Mouse (Mus musculus): ENCODE measurements around the gene Slc34a1.

Gene Slc34a1

DNA sequence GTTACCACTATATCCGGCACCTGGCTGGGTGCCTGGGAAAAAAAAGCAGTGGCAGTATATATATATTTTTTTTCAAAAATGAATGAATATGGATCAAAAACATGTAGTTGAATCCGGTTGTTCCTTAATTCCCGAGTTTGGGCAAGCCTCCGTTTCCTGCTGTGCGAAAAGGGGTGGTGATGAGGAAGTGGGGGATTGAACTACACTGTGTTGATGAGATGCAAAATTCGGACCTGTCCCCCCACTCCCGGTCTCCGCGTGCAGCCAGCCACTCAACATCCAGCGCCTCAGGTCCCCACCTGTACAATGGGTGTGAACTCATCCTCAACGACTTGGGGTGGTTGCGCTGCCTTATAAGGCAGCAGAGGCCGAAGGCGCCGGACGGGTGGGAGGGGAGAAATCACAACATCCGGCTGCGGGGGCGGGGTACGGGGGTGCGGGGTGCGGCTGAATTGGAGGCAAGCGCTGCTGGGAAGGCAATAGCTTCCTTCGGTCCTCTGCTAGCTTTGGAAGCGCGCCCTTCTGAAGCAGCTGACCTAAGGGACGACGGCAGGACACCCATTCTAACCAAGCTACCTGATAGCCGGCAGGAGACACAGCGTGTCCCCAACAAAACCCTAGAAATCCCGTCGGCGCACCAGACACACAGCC is 46.4 kb downstream of the Slc34a1 start:
- DNase-seq, result no peak

DNA sequence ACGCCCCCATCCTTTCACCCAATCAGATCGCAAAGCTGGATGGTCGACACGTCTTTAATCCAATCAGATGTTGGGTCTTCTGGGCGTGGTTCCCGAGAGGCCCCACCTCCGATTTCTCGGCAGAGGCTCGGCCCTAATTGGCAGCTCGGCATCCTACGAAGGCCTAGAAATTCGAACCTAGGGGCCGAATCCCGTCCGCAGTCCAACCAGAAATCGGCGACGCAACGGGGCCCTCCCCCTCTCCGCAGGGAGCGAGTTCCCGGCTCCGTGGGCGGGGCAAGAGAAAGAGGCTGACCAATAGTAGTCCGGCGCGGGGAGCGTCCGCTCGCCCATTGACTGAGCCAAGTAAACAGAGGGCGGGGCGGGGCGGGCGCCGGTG is 46.9 kb downstream of the Slc34a1 start, which contains the start of gene Grk6:
Gene Grk6 (plus strand): TSS at position 136 of the 379 bp plus-strand sequence.
- DNase-seq, result peak; percentile 100

- peak; percentile 38 for DNase-seq
Measured at GRCm38 (mm10) chr13:55445361-55446091, 47.5 kb downstream of the Slc34a1 start.

GRCm38 (mm10) chr13:55446483-55447105 is 48.6 kb downstream of the Slc34a1 start:
- DNase-seq, result no peak

DNA sequence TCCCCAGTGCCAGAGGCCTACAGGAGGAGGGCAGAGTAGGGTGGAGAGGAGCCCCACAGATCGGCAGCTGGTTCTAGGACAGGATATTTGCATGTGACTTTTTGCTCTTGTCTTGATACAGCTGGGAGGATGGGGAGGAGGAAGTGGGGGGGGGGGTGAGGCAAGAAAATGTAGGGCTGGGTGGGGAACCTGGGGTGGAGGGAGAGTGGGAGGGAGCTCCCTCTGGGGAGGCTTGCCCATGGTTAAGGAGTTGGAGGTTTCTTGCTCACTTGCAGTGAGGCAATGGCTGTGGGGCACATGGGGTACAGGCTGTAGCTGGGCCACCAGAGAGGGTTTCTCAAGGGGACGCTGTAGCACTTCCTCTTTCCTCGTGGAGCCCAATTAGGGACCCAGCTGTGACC is 49.6 kb downstream of the Slc34a1 start:
- no peak for DNase-seq

- no peak for DNase-seq
Measured at GRCm38 (mm10) chr13:55448131-55448530, 50.1 kb downstream of the Slc34a1 start.

DNA sequence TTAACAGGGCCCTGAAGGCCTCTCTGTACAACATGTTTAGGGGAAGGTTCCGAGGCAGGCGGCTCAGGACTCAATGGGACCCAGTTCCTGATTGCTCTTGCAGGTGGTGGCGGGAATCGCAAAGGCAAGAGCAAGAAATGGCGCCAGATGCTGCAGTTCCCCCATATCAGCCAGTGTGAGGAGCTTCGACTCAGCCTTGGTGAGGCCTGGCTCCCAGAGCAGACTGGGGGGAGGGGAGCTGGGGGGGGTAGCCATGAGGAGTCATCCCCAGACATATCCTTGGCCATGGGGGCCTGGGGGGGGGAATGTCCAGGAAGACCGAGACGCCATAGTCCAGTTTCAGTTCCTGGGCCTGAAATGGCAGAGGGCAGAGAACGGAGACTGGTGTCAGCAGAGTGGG is 51.2 kb downstream of the Slc34a1 start:
- DNase-seq, result no peak

DNA sequence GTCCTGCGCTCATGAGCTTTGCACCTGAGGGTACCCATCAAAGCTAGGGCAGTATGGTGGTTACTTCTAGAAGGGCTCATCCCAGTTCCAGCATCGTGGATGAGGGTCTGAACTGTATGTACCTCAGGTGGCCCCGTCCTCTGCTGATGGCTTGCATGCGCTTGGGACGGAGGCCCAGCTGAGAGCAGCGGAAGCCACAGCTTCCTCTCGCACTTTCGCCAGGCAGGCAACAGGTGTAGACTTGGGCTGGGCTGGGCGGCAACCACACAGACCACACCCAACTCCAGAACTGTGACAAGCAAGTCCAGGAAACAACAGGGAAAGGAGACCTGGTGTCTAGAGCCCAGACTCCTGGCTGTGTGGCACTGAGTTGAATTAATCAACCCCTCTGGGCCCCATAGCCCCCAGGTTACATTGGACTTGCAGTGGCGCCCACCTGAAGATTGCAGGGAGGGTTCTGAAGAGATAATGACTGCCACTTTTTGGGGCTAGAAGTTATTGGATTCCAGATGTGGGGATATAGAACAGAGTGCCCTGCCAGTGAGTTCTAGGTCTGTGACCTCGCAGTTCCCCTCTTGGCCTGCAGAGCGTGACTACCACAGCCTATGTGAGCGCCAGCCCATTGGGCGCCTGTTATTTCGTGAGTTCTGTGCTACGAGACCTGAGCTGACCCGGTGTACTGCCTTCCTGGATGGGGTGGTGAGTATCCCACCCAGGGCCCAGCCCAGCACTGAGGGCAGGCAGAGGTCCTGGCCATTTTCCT is 51.9 kb downstream of the Slc34a1 start:
- no peak for DNase-seq

GRCm38 (mm10) chr13:55450511-55450980 is 52.6 kb downstream of the Slc34a1 start:
- no peak for DNase-seq

DNA sequence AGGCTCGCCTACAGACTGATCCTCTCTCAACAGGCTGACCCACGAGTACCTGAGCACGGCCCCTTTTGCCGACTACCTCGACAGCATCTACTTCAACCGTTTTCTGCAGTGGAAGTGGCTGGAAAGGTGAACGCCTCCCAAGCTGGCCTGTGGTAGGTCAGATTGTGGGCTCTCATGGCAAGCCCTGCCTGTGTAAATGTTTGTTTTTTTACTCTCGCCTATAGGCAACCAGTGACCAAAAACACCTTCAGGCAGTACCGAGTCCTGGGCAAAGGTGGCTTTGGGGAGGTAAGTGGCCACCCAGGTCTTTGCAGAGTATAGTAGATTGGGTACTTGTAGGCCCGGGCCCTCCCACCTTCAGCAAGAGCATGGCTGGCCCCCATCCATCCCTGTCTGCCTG is 53.3 kb downstream of the Slc34a1 start:
- no peak for DNase-seq

DNA sequence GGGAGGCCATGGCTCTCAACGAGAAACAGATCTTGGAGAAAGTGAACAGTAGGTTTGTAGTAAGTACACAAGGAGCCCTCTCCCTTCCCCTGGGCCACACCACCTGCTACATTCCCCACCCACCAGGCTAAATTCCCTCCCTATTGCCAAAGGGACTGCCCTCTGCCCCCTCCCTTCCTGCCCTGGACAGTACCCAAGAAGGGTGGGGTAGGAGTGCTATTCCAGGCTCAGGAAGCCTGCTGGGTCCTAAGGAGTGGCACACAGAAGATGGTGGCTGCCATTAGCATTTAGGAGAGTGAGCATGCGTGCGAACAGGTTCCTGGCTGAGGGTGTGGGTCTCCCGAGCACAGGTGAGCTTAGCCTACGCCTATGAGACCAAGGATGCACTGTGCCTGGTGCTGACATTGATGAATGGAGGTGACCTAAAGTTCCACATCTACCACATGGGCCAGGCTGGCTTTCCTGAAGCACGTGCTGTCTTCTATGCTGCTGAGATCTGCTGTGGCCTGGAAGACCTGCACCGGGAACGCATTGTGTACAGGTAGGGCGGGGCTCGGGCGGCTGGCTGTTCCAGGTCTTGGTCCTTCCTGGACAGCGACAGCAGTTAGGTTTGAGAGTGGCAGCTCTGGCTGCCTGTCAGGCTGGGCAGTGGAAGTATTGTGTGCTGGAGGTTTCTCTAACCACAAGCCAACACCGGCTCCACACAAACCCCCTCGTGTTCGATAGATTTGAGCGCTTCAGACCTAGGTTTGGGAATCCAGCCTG is 54.0 kb downstream of the Slc34a1 start:
- no peak for DNase-seq

DNA sequence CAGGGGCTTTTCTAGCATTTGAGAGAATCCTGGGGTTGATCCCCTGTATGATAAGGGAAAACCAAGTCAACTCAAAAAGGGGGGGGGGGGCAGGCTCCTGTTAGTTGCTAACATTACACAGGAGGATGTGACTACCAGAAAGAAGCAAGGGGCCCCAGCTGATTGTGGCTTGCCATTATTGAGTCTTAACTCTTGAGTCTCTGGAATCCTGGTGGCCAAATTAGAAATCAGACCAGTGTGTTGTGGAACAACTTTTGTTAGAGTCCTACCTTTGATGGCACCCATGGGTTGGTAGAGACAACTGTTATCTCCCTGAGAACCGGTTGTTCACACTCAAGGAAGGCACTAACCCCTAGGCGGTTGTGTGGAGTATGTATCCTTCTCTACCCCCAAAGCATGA is 65.0 kb downstream of the Slc34a1 start:
- no peak for DNase-seq

- no peak for DNase-seq
Measured at GRCm38 (mm10) chr13:55463399-55464026, 65.5 kb downstream of the Slc34a1 start.

GRCm38 (mm10) chr13:55464027-55464884 is 66.3 kb downstream of the Slc34a1 start, which contains the start of gene Prr7:
Gene Prr7 (plus strand): TSS chr13:55464267.
- no peak for DNase-seq

DNA sequence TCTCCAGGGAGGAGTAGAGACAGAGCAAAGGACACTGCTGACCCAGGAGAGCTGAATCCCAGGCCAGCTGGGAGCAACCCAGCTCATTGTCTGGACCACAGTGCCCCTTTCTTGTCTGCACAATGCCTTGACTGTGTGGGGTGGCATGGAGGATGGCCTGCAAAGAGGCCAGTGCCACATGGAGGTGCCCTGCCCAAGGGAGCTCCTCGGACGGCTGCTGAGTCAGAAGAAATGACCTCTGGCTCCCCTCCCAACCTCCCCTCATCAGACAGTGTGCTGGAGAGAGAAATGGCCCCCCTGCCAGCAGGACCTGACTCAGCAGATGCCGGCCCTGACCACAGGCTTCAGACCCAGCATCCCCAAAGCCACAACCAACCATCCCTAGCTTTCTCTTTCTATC is 67.2 kb downstream of the Slc34a1 start:
- DNase-seq, result no peak
